Mouse (Mus musculus) monocyte, adult 59 days (primary cell): ENCODE data around the gene Usp3. TPM values are rescaled to one million over a fixed set of nuclear protein-coding genes. Genes with fewer than 3 reads are reported as not detected.

Source experiments
- total RNA-seq, 2 experiments: library from RNA; stranded (reverse); gene quantifications; one replicate each; pipeline ENCODE4 v1.2.4; 2023

Usp3 gene
- total RNA-seq: 100 to 1,000 TPM; 104 to 124 TPM

GRCm38 (mm10) chr9:66592708-66593612 lies at the start of gene Usp3:
Gene Usp3, minus strand, starts transcription at chr9:66593142.

GRCm38 (mm10) chr9:66514256-66514770 lies 78.6 kb downstream of the Usp3 start, which contains the start of gene Fbxl22:
Gene Fbxl22, minus strand, starts transcription at chr9:66514593.

Other genes starting within 250 kb of the Usp3 start
- gene Herc1, start 242.7 kb downstream of the Usp3 start, total RNA-seq: 10 to 100 TPM; 89.9 to 90.3 TPM
- gene Fbxl22, start 78.5 kb downstream of the Usp3 start, total RNA-seq: 1 to 10 TPM; 1.8 to 2.8 TPM
- gene Car12, start 120.5 kb upstream of the Usp3 start, total RNA-seq: under 1 TPM in 1 of 2 experiments, not detected in 1; 0.13 TPM
- gene Aph1b, start 202.3 kb upstream of the Usp3 start, total RNA-seq: 10 to 100 TPM; 13.9 to 15.9 TPM
- gene Gm10647, start 203.9 kb upstream of the Usp3 start, total RNA-seq: under 1 TPM; 0.24 to 0.33 TPM
- 10 to 100 TPM; 11.3 to 14.8 TPM for gene Aph1c, start 241.6 kb upstream of the Usp3 start, total RNA-seq